Mouse (Mus musculus) hindbrain, postnatal 0 days (tissue): ENCODE measurements at regions not wholly inside any gene's neighbourhood (a gene's known extent, or its start where the extent isn't known, plus 50 kb on each side); places are given as distances from the start of the nearest gene placed in this dataset.

ENCODE experiments used
- ATAC-seq: fragments of 200-750 bp; cut with Nextera tagmentation; 2 replicates; pipeline ENCODE4 v1.8.0; 2017; ENCODE audit warnings: mild to moderate bottlenecking, moderate TSS enrichment, moderate library complexity
- DNase-seq: peaks from one replicate; pipeline ENCODE4 v3.0.0-alpha.2; 2015; ENCODE audit warnings: low spot score
- H3K27ac ChIP-seq: fragments of 300-500 bp; sonication (generic); 2 replicates; pipeline ENCODE4 v1.5.1; 2014; ENCODE audit warnings: mild to moderate bottlenecking
- H3K27me3 ChIP-seq: fragments of 300-500 bp; sonication (generic); 2 replicates; pipeline ENCODE4 v1.6.1; 2014; ENCODE audit warnings: low read length, mixed read lengths; ENCODE audit not compliant: insufficient read depth
- H3K36me3 ChIP-seq: fragments of 300-500 bp; sonication (generic); 2 replicates; pipeline ENCODE4 v1.6.1; 2014; ENCODE audit warnings: low read length, mixed read lengths; ENCODE audit not compliant: insufficient read depth
- H3K4me1 ChIP-seq: fragments of 300-500 bp; sonication (generic); 2 replicates; pipeline ENCODE4 v1.6.1; 2014; ENCODE audit warnings: antibody characterized with exemption, low read length, mixed read lengths; ENCODE audit not compliant: insufficient read depth
- H3K4me2 ChIP-seq: fragments of 300-500 bp; sonication (generic); 2 replicates; pipeline ENCODE4 v1.6.1; 2014; ENCODE audit warnings: low read depth, mild to moderate bottlenecking, low read length, moderate library complexity, mixed read lengths
- H3K4me3 ChIP-seq: fragments of 300-500 bp; sonication (generic); 2 replicates; pipeline ENCODE4 v1.5.1; 2014; ENCODE audit warnings: low read length
- H3K9ac ChIP-seq: fragments of 300-500 bp; sonication (generic); replicated peaks from 2 replicates; pipeline ENCODE4 v1.6.1; 2014; ENCODE audit warnings: mild to moderate bottlenecking, low read length, moderate library complexity, mixed read lengths
- H3K9me3 ChIP-seq: fragments of 300-500 bp; sonication (generic); 2 replicates; pipeline ENCODE4 v1.6.1; 2016; ENCODE audit warnings: low read length, mixed read lengths
- CTCF ChIP-seq: IDR thresholded peaks from 2 replicates; pipeline ENCODE4 v1.5.1; 2016; ENCODE audit warnings: antibody characterized with exemption, control low read depth, low read depth
- WGBS: fragments of 180-500 bp; shearing (Covaris S2); extraction: QIAGEN DNeasy Blood & Tissue Kit; methylation state at CpG from one replicate; pipeline ENCODE4 v1.1.7; 2014; 5-methylcytosine and 5-hydroxymethylcytosine counted together

DNA sequence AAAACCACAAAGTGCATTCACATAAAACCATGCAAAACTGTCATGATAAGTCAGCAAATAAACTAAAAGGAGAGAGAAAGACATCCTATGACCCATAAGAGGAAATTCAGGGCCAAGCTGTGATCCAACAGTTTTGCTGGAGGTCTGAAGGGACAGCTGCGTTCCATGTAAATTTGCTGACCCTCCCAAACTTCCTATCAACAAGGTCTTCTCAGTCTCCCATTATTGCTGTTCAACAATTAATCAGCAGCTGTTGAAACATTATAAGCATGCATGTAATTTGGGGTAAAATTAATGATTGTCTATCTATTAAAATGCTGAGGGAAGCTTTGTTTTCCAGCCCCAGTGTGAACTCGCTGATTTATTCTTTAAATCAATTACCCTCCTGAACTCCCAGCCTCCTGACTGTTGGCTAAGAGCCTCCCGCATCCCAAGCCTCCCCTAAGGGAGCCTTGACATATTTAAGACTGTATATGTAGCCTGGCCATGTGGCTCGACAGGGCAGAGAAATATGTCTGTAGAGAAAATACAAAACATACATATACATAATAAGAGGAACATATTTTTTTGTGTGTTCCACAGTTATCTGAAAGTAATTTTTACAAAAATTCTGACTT, 478.3 kb downstream of the Efnb2 start:
- Histone ChIP-seq H3K9ac (no peak overlapping the region), H3K4me3 (no peak overlapping the region), H3K36me3 (no peaks in the 10 kb centered on the region), H3K4me1 (no peaks in the 10 kb centered on the region), H3K27me3 (no peaks in the 10 kb centered on the region), H3K9me3 (no peaks in the 10 kb centered on the region), H3K4me2 (no peak overlapping the region), H3K27ac (no peak overlapping the region)
- no peak for TF ChIP-seq CTCF
- WGBS: 33% methylated on average over 4 of the region's 4 CpGs
- DNase-seq (no peak), ATAC-seq (no peak)

GRCm38 (mm10) chr8:8182108-8182507, 478.9 kb downstream of the Efnb2 start:
- 77% methylated on average over 2 of the region's 2 CpGs for WGBS
- H3K27ac ChIP-seq: no peak overlapping the region
- no peak for ATAC-seq
- no peak overlapping the region for H3K4me2 ChIP-seq
- no peak for TF ChIP-seq CTCF
- H3K9me3 ChIP-seq: no peaks in the 10 kb centered on the region
- DNase-seq: no peak
- no peaks in the 10 kb centered on the region for H3K27me3 ChIP-seq
- no peak overlapping the region for H3K9ac ChIP-seq
- no peaks in the 10 kb centered on the region for H3K4me1 ChIP-seq
- H3K4me3 ChIP-seq: no peak overlapping the region
- H3K36me3 ChIP-seq: no peaks in the 10 kb centered on the region

- Histone ChIP-seq H3K9me3 (no peaks in the 10 kb centered on the region), H3K27me3 (no peaks in the 10 kb centered on the region), H3K9ac (no peak overlapping the region), H3K4me1 (no peaks in the 10 kb centered on the region), H3K4me2 (no peak overlapping the region), H3K27ac (no peak overlapping the region), H3K36me3 (no peaks in the 10 kb centered on the region), H3K4me3 (no peak overlapping the region)
- peak; percentile 44 for DNase-seq
- 24% methylated on average over 2 of the region's 2 CpGs for WGBS
- ATAC-seq: no peak
- TF ChIP-seq CTCF: no peak
These were observed 486.8 kb downstream of the Efnb2 start for GRCm38 (mm10) chr8:8174286-8174685.

- no peak overlapping the region for H3K4me3 ChIP-seq
- no peak for ATAC-seq
These were observed 492.4 kb downstream of the Efnb2 start for GRCm38 (mm10) chr8:8168674-8169073.

GRCm38 (mm10) chr8:8168250-8168649, 492.8 kb downstream of the Efnb2 start:
- ATAC-seq: no peak
- Histone ChIP-seq H3K27me3 (no peaks in the 10 kb centered on the region), H3K36me3 (no peaks in the 10 kb centered on the region), H3K9me3 (no peaks in the 10 kb centered on the region), H3K4me3 (no peak overlapping the region), H3K4me2 (no peak overlapping the region), H3K4me1 (no peaks in the 10 kb centered on the region), H3K9ac (no peak overlapping the region), H3K27ac (no peak overlapping the region)
- no peak for TF ChIP-seq CTCF
- no peak for DNase-seq
- 92% methylated on average over 11 of the region's 11 CpGs for WGBS

More at GRCm38 (mm10) chr8:8168674-8169073, 492.4 kb downstream of the Efnb2 start:
- Histone ChIP-seq H3K36me3 (no peaks in the 10 kb centered on the region), H3K27me3 (no peaks in the 10 kb centered on the region), H3K27ac (no peak overlapping the region), H3K4me2 (no peak overlapping the region), H3K4me1 (no peaks in the 10 kb centered on the region), H3K9me3 (no peaks in the 10 kb centered on the region), H3K9ac (no peak overlapping the region)
- no peak for TF ChIP-seq CTCF
- WGBS: 88% methylated on average over 6 of the region's 6 CpGs
- DNase-seq: no peak

DNA sequence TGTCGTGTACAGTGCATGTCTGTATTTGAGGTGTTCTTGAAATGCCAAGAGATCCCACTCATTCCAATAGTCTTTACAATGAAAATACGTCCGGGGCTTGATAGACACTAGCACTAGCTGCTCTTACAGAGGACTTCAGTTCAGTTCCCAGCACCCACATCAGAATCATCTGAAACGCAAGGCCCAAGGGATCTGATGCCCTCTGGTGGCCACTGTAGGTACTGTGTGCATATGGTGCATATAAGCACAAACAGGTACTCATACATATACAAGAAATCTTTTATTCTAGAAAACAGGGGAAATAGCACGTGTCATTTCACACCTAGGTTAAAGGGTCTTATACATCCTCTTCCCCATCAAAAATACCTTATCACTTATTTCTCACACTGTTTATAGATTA, 513.5 kb downstream of the Efnb2 start:
- no peak; the same call in 1 of the 2 replicates for TF ChIP-seq CTCF
- Histone ChIP-seq H3K4me2 (no peak overlapping the region), H3K9me3 (no peaks in the 10 kb centered on the region), H3K9ac (no peak overlapping the region), H3K4me1 (no peaks in the 10 kb centered on the region), H3K36me3 (no peaks in the 10 kb centered on the region), H3K27me3 (no peaks in the 10 kb centered on the region), H3K4me3 (no peak overlapping the region), H3K27ac (no peak overlapping the region)
- no peak for ATAC-seq
- WGBS: 97% methylated on average over 5 of the region's 5 CpGs
- DNase-seq: no peak

- DNase-seq: no peak
- H3K4me1 ChIP-seq: no peaks in the 10 kb centered on the region
- no peaks in the 10 kb centered on the region for H3K9me3 ChIP-seq
- WGBS: 77% methylated on average over 6 of the region's 6 CpGs
- no peak overlapping the region for H3K27ac ChIP-seq
- ATAC-seq: no peak
- no peak overlapping the region for H3K4me2 ChIP-seq
- no peaks in the 10 kb centered on the region for H3K36me3 ChIP-seq
- H3K9ac ChIP-seq: no peak overlapping the region
- no peaks in the 10 kb centered on the region for H3K27me3 ChIP-seq
- TF ChIP-seq CTCF: no peak
- no peak overlapping the region for H3K4me3 ChIP-seq
These were observed 518.0 kb downstream of the Efnb2 start for GRCm38 (mm10) chr8:8142933-8143495.
